ENCODE assay signal across 27 mouse cellular contexts in the genomic region with DNA sequence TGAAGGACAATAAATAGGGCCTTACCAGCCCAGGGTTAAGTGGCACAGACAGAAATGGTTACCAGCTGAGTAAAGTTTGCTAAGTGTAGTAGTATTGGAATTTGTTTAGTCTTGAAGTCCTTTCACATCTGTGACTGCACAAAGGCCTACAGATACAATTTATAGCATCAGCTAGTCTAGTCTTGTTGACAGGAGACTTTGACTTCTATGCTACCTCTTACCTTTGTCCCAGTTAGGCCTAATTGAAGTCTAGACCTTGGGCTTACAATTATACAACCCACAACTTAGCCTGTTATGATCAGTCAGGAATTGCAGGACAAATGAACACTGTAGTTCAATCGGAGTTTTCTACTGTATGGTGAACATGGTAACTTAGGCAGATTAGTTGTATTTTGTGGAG. TPM values are rescaled to one million over a fixed set of nuclear protein-coding genes. Genes with fewer than 3 reads are reported as not detected.
DNase-seq lines count a peak whose midpoint lies in the region; ATAC-seq and TF ChIP-seq lines count a peak whose summit lies in the region.
"Had no signal": no experiment of that assay in that cellular context is flagged by ENCODE, and none has a peak within 500 bp of the region (broad histone marks: within the 10 kb centered on the region; RNA-seq: fewer than 3 reads in every experiment).

No protein-coding gene starts in this region.

- H3K4me3 ChIP-seq in intestine, embryonic 16.5 days (ENCODE audit: low read length) = no peak overlapping the region
- H3K4me3 ChIP-seq in intestine, embryonic 15.5 days (replicated peaks) = no peak overlapping the region
- no peak overlapping the region for H3K4me3 ChIP-seq in intestine, postnatal 0 days (ENCODE audit: low read depth, low read length)
- H3K4me3 ChIP-seq: embryonic facial prominence, embryonic 13.5 days; embryonic facial prominence, embryonic 15.5 days; erythroblast, embryonic 14.5 days; forebrain, embryonic 10.5 days; forebrain, embryonic 12.5 days had no signal

- no peaks in the 10 kb centered on the region for H3K27me3 ChIP-seq in intestine, embryonic 16.5 days (replicated peaks; ENCODE audit: control insufficient read depth, insufficient read depth, low read length)
- no peaks in the 10 kb centered on the region for H3K27me3 ChIP-seq in intestine, embryonic 15.5 days (replicated peaks)
- H3K27me3 ChIP-seq in intestine, postnatal 0 days (replicated peaks; ENCODE audit: control insufficient read depth, insufficient read depth, low read length) = no peaks in the 10 kb centered on the region
- H3K27me3 ChIP-seq: CH12.LX; embryonic facial prominence, embryonic 13.5 days; embryonic facial prominence, embryonic 15.5 days; forebrain, embryonic 12.5 days; Patski had no signal

- H3K9me3 ChIP-seq in intestine, embryonic 16.5 days (ENCODE audit: control insufficient read depth, low read length) = peaks cover 3% of the 10 kb centered on the region; the same call in 1 of the 2 replicates
- no peaks in the 10 kb centered on the region for H3K9me3 ChIP-seq in intestine, embryonic 15.5 days
- H3K9me3 ChIP-seq in intestine, postnatal 0 days (ENCODE audit: control insufficient read depth) = no peaks in the 10 kb centered on the region
- H3K9me3 ChIP-seq: G1E had no signal

- peak; percentile 69 for DNase-seq in kidney, adult 9 months
- no peak for DNase-seq in kidney, postnatal 4 days
- DNase-seq: adrenal gland, adult 8-10 months; adrenal gland, postnatal 25 days; B cell, adult 2 months; cerebellum, adult 11 months; cerebellum, adult 18-20 months; cerebellum, adult 8-10 months; cerebellum, adult 9-11 months; cerebellum, postnatal 14 days; cerebellum, postnatal 36 days; embryo, embryonic 11 days had no signal

- H3K4me2 ChIP-seq in intestine, embryonic 16.5 days (ENCODE audit: low read depth, low read length) = no peak overlapping the region
- H3K4me2 ChIP-seq in intestine, embryonic 15.5 days (replicated peaks) = no peak overlapping the region
- H3K4me2 ChIP-seq in intestine, postnatal 0 days (replicated peaks; ENCODE audit: low read depth) = no peak overlapping the region
- H3K4me2 ChIP-seq: embryonic facial prominence, embryonic 13.5 days; embryonic facial prominence, embryonic 15.5 days; forebrain, embryonic 12.5 days had no signal

- no peak for TF ChIP-seq CTCF in intestine, postnatal 0 days (IDR thresholded peaks at IDR 0.05; ENCODE audit: low read depth)

- H3K27ac ChIP-seq in intestine, embryonic 16.5 days (ENCODE audit: low read length) = no peak overlapping the region
- H3K27ac ChIP-seq in intestine, embryonic 15.5 days = no peak overlapping the region
- peak overlapping the region; percentile 62; the same call in 1 of the 2 replicates for H3K27ac ChIP-seq in intestine, postnatal 0 days (ENCODE audit: low read depth, low read length)
- H3K27ac ChIP-seq: embryonic facial prominence, embryonic 13.5 days; embryonic facial prominence, embryonic 15.5 days; forebrain, embryonic 10.5 days; forebrain, embryonic 12.5 days had no signal

- WGBS in intestine, embryonic 16.5 days = 96% methylated on average over 1 of the region's 1 CpGs
- WGBS in intestine, embryonic 15.5 days = 91% methylated on average over 1 of the region's 1 CpGs
- WGBS in intestine, postnatal 0 days = 72% methylated on average over 1 of the region's 1 CpGs

- no peak overlapping the region for H3K9ac ChIP-seq in intestine, embryonic 16.5 days (ENCODE audit: low read depth, low read length)
- no peak overlapping the region for H3K9ac ChIP-seq in intestine, embryonic 15.5 days
- H3K9ac ChIP-seq in intestine, postnatal 0 days (ENCODE audit: low read depth, low read length) = no peak overlapping the region
- H3K9ac ChIP-seq: embryonic facial prominence, embryonic 13.5 days; embryonic facial prominence, embryonic 15.5 days; forebrain, embryonic 12.5 days had no signal

- ATAC-seq in intestine, embryonic 16.5 days = 0 out of 2 replicates have a peak, but pooled peaks have one; percentile 31
- no peak for ATAC-seq in intestine, embryonic 15.5 days
- ATAC-seq in intestine, postnatal 0 days = peak; percentile 68
- ATAC-seq: activated CD4-positive, CD25-positive, alpha-beta regulatory T cell, adult 4 months; CD4-positive, CD25-positive, alpha-beta regulatory T cell, adult 4 months; forebrain, embryonic 14.5 days; forebrain, embryonic 16.5 days; Patski had no signal

- peaks cover 6% of the 10 kb centered on the region; the same call in 1 of the 2 replicates for H3K36me3 ChIP-seq in intestine, embryonic 16.5 days (ENCODE audit: control insufficient read depth, insufficient read depth, low read length)
- H3K36me3 ChIP-seq in intestine, embryonic 15.5 days = peaks cover 14% of the 10 kb centered on the region
- H3K36me3 ChIP-seq in intestine, postnatal 0 days (ENCODE audit: control insufficient read depth, insufficient read depth) = peaks cover 17% of the 10 kb centered on the region

- H3K4me1 ChIP-seq in intestine, embryonic 16.5 days (ENCODE audit: control insufficient read depth, insufficient read depth, low read length) = no peaks in the 10 kb centered on the region
- H3K4me1 ChIP-seq in intestine, embryonic 15.5 days (replicated peaks) = no peaks in the 10 kb centered on the region
- H3K4me1 ChIP-seq in intestine, postnatal 0 days (replicated peaks; ENCODE audit: control insufficient read depth, insufficient read depth, low read length) = no peaks in the 10 kb centered on the region
- H3K4me1 ChIP-seq: embryonic facial prominence, embryonic 13.5 days had no signal

RNA-seq across cellular contexts. Expression of gene Sltm, which starts 9.0 kb away (rescaled TPM):
- 39.9 and 44.1 TPM in 2 replicates for polyA plus RNA-seq in intestine, embryonic 16.5 days (2015; fragmentation: Nextera tagmentation; extraction: Ambion mirVana)
- 43.3 and 43.4 TPM in 2 replicates for polyA plus RNA-seq in intestine, embryonic 15.5 days (2015; fragmentation: Nextera tagmentation; extraction: Ambion mirVana)
- polyA plus RNA-seq in intestine, postnatal 0 days (2015; fragmentation: Nextera tagmentation; extraction: Ambion mirVana) = 27.6 and 33.3 TPM in 2 replicates

RNA-seq across cellular contexts. Expression of gene Rnf111, which starts 48.0 kb away (rescaled TPM):
- 17.7 and 18.9 TPM in 2 replicates for polyA plus RNA-seq in intestine, embryonic 16.5 days (2015; fragmentation: Nextera tagmentation; extraction: Ambion mirVana)
- polyA plus RNA-seq in intestine, embryonic 15.5 days (2015; fragmentation: Nextera tagmentation; extraction: Ambion mirVana) = 23.5 and 24.2 TPM in 2 replicates
- polyA plus RNA-seq in intestine, postnatal 0 days (2015; fragmentation: Nextera tagmentation; extraction: Ambion mirVana) = 13.1 and 14.9 TPM in 2 replicates
